Mouse (Mus musculus) forebrain, postnatal 0 days (tissue): ENCODE results near the gene Ccdc28b. TPM values are rescaled to one million over a fixed set of nuclear protein-coding genes. Genes with fewer than 3 reads are reported as not detected.

Experiments used
- ATAC-seq: fragments of 200-750 bp; cut with Nextera tagmentation; 2 replicates; pipeline ENCODE4 v1.8.0; 2017; ENCODE audit warnings: mild to moderate bottlenecking, moderate library complexity
- DNase-seq: peaks from one replicate; pipeline ENCODE4 v3.0.0-alpha.2; 2015
- H3K27ac ChIP-seq: fragments of 300-500 bp; sonication (generic); 2 replicates; pipeline ENCODE4 v1.5.1; 2014; ENCODE audit warnings: low read depth, mild to moderate bottlenecking, antibody characterized with exemption, low read length, moderate library complexity, mixed read lengths
- H3K27me3 ChIP-seq: fragments of 300-500 bp; sonication (generic); 2 replicates; pipeline ENCODE4 v1.6.1; 2014; ENCODE audit warnings: mild to moderate bottlenecking, low read length, mixed read lengths; ENCODE audit not compliant: insufficient read depth
- H3K36me3 ChIP-seq: fragments of 300-500 bp; sonication (generic); 2 replicates; pipeline ENCODE4 v1.6.1; 2014; ENCODE audit warnings: mild to moderate bottlenecking, moderate library complexity; ENCODE audit not compliant: insufficient read depth
- H3K4me1 ChIP-seq: fragments of 300-500 bp; sonication (generic); 2 replicates; pipeline ENCODE4 v1.6.1; 2014; ENCODE audit warnings: antibody characterized with exemption; ENCODE audit not compliant: insufficient read depth
- H3K4me2 ChIP-seq: fragments of 300-500 bp; sonication (generic); 2 replicates; pipeline ENCODE4 v1.6.1; 2014; ENCODE audit warnings: low read depth, mild to moderate bottlenecking, moderate library complexity
- H3K4me3 ChIP-seq: fragments of 300-500 bp; sonication (generic); 2 replicates; pipeline ENCODE4 v1.5.1; 2014; ENCODE audit warnings: low read depth, low read length, mixed read lengths
- H3K9ac ChIP-seq: fragments of 300-500 bp; sonication (generic); 2 replicates; pipeline ENCODE4 v1.6.1; 2014; ENCODE audit warnings: mild to moderate bottlenecking
- H3K9me3 ChIP-seq: fragments of 300-500 bp; sonication (generic); 2 replicates; pipeline ENCODE4 v1.6.1; 2016; ENCODE audit warnings: low read length
- CTCF ChIP-seq: sonication (generic); IDR thresholded peaks from 2 replicates; pipeline ENCODE4 v1.5.1; 2016; ENCODE audit warnings: antibody characterized with exemption, control low read depth, low read depth
- WGBS: fragments of 180-500 bp; shearing (Covaris S2); extraction: QIAGEN DNeasy Blood & Tissue Kit; methylation state at CpG from one replicate; pipeline ENCODE4 v1.1.7; 2014; 5-methylcytosine and 5-hydroxymethylcytosine counted together
- polyA plus RNA-seq: library from polyadenylated mRNA; unstranded; fragments of >200 nt; fragmentation: Nextera tagmentation; extraction: Ambion mirVana; gene quantifications from 2 replicates; pipeline ENCODE4 v1.2.1, GENCODE M21; 2015
- total RNA-seq: library from RNA; depleted of rRNA; stranded (reverse); fragments of >200 nt; gene quantifications from 2 replicates; pipeline ENCODE4 v1.2.3, GENCODE M21; 2014

The Ccdc28b gene
- total and polyA plus RNA-seq, 2 experiments from 2014 or later, result 89.2 to 146 TPM

DNA sequence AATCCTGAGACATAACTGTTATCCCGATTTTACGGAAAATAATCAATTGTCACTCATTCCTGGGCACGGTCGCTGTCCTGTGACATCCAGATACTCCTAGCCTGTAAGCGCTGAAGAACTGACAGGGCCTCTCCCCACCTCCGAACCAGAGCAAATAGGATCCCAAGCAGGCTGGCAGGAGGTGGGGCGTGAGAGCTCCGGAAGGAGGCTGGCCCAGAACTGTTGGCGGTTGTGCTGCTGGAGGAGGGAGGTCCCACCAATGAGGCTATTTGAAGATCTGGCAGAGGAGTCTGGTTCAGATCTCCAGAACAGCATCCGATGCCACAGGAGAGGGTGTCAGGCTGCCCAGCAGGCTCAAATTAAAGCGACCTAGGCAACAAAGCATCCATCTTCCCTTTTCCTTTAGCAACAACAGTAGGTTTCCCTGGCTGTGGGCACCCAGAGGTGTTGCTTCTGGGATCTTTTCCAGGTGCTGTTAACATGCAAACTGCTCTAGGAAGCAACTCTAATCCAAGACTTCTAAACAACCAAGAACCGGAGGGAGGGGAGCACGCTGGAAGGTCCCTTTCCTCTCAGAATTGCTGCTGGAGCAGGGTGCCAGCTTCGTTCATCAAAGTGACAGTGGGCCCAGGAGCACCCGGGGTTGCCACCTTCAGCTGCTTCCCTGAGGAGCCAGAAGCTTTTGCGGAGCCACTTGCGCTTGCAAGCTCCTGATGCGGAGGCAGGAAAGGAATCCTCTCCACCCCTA, 708 bp upstream of the Ccdc28b start:
- no peaks in the 10 kb centered on the region for H3K9me3 ChIP-seq
- no peaks in the 10 kb centered on the region for H3K27me3 ChIP-seq
- TF ChIP-seq CTCF, result no peak
- H3K4me2 ChIP-seq, result peak overlapping the region; percentile 88
- H3K27ac ChIP-seq, result peak overlapping the region; percentile 98
- H3K36me3 ChIP-seq, result peaks cover 37% of the 10 kb centered on the region
- peak; percentile 96 for DNase-seq
- WGBS, result 0% methylated on average over 18 of the region's 18 CpGs
- peaks cover 21% of the 10 kb centered on the region for H3K4me1 ChIP-seq
- ATAC-seq, result peak; percentile 98
- peak overlapping the region; percentile 66 for H3K4me3 ChIP-seq
- peak overlapping the region; percentile 93 for H3K9ac ChIP-seq

DNA sequence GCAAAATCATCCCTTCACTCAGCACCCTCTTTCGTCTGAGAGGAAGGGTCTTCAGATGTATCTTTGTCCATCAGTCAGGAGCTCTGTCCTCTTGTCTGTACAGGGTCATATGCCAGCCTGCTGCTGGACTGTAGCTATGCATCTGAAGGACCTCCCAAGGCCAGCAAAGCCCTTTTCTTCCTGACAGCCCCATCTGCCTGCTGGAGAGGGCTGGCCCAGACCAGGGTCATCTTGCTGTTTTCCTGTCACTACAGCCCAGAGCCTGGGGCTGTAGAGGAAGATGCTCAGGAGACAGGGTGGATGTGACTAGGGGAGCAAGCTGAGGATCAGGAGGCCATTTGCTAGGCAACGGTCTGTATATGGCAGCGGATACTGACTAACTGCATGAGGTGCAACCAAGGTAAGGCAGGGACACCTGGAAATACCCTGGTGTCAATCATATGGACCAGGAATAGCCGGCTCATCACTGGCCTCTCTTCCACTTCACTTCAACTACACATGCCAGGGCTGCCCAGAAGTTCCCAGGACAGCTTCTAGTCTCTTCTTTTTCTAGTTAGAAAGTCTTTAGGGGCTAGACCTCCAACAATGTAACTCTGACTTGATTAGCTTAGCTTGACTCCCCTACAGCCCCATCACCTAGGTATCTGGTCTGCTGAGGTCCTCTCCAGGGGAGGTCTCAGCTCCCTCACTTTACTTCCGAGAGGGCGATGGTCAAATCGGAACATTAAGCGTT, 778 bp downstream of the Ccdc28b start:
- H3K4me1 ChIP-seq, result peaks cover 28% of the 10 kb centered on the region

DNA sequence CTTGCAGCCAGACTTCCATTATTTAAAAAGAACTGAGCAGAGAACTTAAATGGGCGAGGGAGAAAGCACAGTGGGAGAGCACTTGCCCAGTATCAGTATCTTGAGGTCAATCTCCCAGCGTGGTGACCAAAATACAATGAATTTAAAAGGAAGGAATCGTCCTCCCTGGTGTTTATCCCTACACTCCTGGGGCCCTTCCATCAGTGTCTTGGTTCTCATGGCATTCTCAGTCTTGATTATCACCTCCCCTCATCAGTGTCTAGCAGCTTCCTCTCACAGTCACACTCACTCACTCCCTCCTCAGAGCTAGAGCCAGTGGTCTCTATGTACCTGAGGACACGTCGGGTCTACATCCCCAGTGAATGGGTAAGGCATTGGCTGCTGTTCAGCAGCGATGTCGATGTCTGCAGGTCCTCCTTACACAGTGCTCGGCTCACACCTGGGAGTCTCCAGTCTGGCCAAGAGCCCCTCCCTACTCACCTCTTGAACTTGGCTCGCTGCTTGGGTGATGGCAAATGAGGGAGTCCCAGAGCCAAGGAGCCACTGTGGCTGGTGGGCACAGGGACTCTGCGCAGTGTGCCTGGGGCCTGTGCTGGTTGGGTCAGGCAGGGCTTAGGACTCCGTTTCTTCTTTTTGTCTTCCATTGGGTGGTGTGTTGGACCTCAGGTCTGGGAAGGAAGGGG, 1.5 kb downstream of the Ccdc28b start:
- no peak for ATAC-seq

More for the DNA sequence above, 778 bp downstream of the Ccdc28b start:
- ATAC-seq, result no peak
- H3K9ac ChIP-seq, result peak overlapping the region; percentile 93
- peak overlapping the region; percentile 98 for H3K27ac ChIP-seq
- H3K9me3 ChIP-seq, result no peaks in the 10 kb centered on the region
- peaks cover 22% of the 10 kb centered on the region for H3K36me3 ChIP-seq
- no peak for TF ChIP-seq CTCF
- peak overlapping the region; percentile 66 for H3K4me3 ChIP-seq
- H3K4me2 ChIP-seq, result peak overlapping the region; percentile 88
- peak; percentile 20 for DNase-seq
- no peaks in the 10 kb centered on the region for H3K27me3 ChIP-seq
- whole genome bisulfite sequencing, result 16% methylated on average over 8 of the region's 8 CpGs

DNA sequence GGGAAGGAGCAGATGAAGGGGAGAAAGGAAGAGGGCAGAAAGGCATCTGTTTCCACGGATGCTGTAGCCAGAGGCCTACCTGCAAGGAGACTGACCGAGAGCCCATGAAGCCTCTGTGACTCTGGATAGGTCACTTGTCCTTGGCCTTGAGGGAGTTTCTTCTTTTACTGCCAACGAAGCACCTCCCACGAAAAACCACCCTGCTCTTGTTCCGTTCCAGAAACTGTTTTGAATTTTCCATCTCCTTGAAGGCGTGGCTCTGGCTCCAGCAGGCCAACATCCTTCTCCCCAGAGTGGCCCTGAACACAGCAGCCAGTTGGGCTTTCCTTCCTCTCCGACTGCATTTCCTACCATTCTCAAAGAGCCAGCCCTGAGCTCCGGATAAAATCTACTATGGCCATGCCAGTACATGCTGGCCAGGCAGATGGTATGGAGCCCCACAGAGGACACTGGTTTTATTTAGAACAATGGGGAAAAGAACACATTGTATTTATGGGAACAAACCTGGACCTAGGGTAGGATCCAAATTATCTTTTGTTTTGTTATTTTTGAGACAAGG, 2.4 kb downstream of the Ccdc28b start:
- H3K4me3 ChIP-seq, result no peak overlapping the region
- no peak overlapping the region for H3K9ac ChIP-seq
- TF ChIP-seq CTCF, result no peak
- H3K9me3 ChIP-seq, result no peaks in the 10 kb centered on the region
- WGBS, result 88% methylated on average over 8 of the region's 8 CpGs
- no peak overlapping the region for H3K4me2 ChIP-seq
- H3K27me3 ChIP-seq, result no peaks in the 10 kb centered on the region
- H3K36me3 ChIP-seq, result peaks cover 13% of the 10 kb centered on the region; the same call in 1 of the 2 replicates
- H3K4me1 ChIP-seq, result peaks cover 30% of the 10 kb centered on the region
- ATAC-seq, result no peak
- no peak for DNase-seq
- H3K27ac ChIP-seq, result no peak overlapping the region

More for the DNA sequence above, 1.5 kb downstream of the Ccdc28b start:
- Histone ChIP-seq H3K4me2 (peak overlapping the region; percentile 88), H3K36me3 (peaks cover 15% of the 10 kb centered on the region), H3K9ac (peak overlapping the region; percentile 93), H3K27me3 (no peaks in the 10 kb centered on the region), H3K9me3 (no peaks in the 10 kb centered on the region), H3K27ac (peak overlapping the region; percentile 98; the same call in 1 of the 2 replicates), H3K4me1 (peaks cover 30% of the 10 kb centered on the region), H3K4me3 (peak overlapping the region; percentile 66; the same call in 1 of the 2 replicates)
- DNase-seq, result no peak
- WGBS, result 72% methylated on average over 11 of the region's 11 CpGs
- TF ChIP-seq CTCF, result no peak

DNA sequence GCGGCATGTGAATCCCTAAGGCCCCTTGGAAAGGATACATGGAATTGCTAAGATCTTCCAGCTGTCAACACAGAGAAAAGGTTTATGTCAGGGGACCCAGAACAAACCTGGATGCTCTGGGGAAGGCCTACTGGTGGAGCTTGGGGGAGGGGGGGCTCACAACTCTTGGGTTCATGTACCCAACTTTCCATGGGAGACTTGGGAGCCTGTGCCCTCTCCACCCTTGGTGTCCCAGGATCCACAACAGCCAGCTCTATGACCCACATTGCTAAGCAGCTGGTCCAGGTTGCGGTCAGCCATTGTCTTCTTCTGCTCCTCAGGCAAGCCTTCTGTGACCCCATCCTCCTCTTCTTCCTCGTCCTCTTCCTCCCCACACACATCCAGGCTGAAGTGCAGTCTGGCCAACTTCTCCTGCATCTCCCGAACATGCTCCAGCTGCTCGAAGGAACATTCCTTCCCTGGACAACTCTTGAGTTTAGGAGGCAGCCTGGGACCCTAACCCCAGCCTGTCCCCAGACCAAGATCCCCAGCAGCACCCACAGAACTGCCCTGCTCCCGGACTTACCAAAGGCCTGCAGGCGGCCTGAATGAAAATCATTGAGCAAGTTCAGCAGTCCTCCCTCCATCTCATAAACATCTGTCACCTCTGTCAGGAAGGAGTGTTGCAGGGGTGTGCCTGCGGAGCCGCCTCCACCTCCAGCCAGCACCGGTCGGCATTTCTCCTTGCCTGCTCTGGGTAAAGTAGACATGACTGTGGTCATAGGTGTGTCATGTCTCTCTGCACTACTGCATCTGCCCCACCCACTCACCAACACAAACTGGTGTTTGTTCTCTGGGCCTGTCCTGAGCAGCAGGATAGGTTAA, 3.1 kb downstream of the Ccdc28b start:
- TF ChIP-seq CTCF, result no peak
- H3K36me3 ChIP-seq, result peaks cover 13% of the 10 kb centered on the region; the same call in 1 of the 2 replicates
- no peaks in the 10 kb centered on the region for H3K9me3 ChIP-seq
- H3K27ac ChIP-seq, result no peak overlapping the region
- no peak overlapping the region for H3K9ac ChIP-seq
- WGBS, result 92% methylated on average over 11 of the region's 11 CpGs
- H3K4me2 ChIP-seq, result no peak overlapping the region
- H3K4me3 ChIP-seq, result no peak overlapping the region
- no peak for ATAC-seq
- peaks cover 30% of the 10 kb centered on the region for H3K4me1 ChIP-seq
- no peak for DNase-seq
- H3K27me3 ChIP-seq, result no peaks in the 10 kb centered on the region
